Mouse (Mus musculus): ENCODE data around the gene Sntb2. TPM values are rescaled to one million over a fixed set of nuclear protein-coding genes. Genes with fewer than 3 reads are reported as not detected.

Sntb2 gene
- 19.2 and 21.2 TPM in 2 replicates for total RNA-seq (2014; rRNA removed; ENCODE audit: low replicate concordance)
- polyA plus RNA-seq (2015; fragmentation: Nextera tagmentation; extraction: Ambion mirVana) = 8.5 and 9.5 TPM in 2 replicates

GRCm38 (mm10) chr8:106935324-106935869, at the start of gene Sntb2:
Gene Sntb2, plus strand, starts transcription at chr8:106935750.
- no peaks in the 10 kb centered on the region for H3K36me3 ChIP-seq (replicated peaks; ENCODE audit: control insufficient read depth, insufficient read depth, low read length)
- WGBS = 1% methylated on average over 39 of the region's 41 CpGs
- H3K9ac ChIP-seq (replicated peaks; ENCODE audit: low read depth, low read length) = peak within 1 kb of the TSS; percentile 97
- peak within 1 kb of the TSS; percentile 97 for H3K4me2 ChIP-seq (ENCODE audit: low read depth, low read length)
- TF ChIP-seq EP300 (IDR thresholded peaks at IDR 0.05; ENCODE audit: low read depth) (0 out of 2 replicates have a peak, but pooled peaks have one; percentile 25), CTCF (IDR thresholded peaks at IDR 0.05; ENCODE audit: low read depth) (no peak)
- H3K4me1 ChIP-seq (ENCODE audit: control insufficient read depth, insufficient read depth) = peaks cover 26% of the 10 kb centered on the region
- peak within 1 kb of the TSS; percentile 99 for H3K4me3 ChIP-seq (ENCODE audit: low read depth, low read length)
- peak within 1 kb of the TSS; percentile 94 for H3K27ac ChIP-seq (ENCODE audit: low read depth)
- DNase-seq (ENCODE audit: low spot score) (peak; percentile 92), ATAC-seq (ENCODE audit: insufficient read depth, low read depth) (peak; percentile 87)
- H3K27me3 ChIP-seq (ENCODE audit: control insufficient read depth, insufficient read depth, low read length) = no peaks in the 10 kb centered on the region
- no peaks in the 10 kb centered on the region for H3K9me3 ChIP-seq (replicated peaks; ENCODE audit: control insufficient read depth, low read length)

GRCm38 (mm10) chr8:106887336-106888189, 48.0 kb upstream of the Sntb2 start:
- no peak overlapping the region for H3K4me2 ChIP-seq (ENCODE audit: low read depth, low read length)
- no peak overlapping the region for H3K27ac ChIP-seq (ENCODE audit: low read depth)
- H3K27me3 ChIP-seq (ENCODE audit: control insufficient read depth, insufficient read depth, low read length) = no peaks in the 10 kb centered on the region
- ATAC-seq (ENCODE audit: insufficient read depth, low read depth) = peak; percentile 75
- peaks cover 26% of the 10 kb centered on the region for H3K36me3 ChIP-seq (replicated peaks; ENCODE audit: control insufficient read depth, insufficient read depth, low read length)
- peaks cover 8% of the 10 kb centered on the region; the same call in 1 of the 2 replicates for H3K4me1 ChIP-seq (ENCODE audit: control insufficient read depth, insufficient read depth)
- 43% methylated on average over 5 of the region's 5 CpGs for WGBS
- H3K4me3 ChIP-seq (ENCODE audit: low read depth, low read length) = no peak overlapping the region
- DNase-seq (ENCODE audit: low spot score) = peak; percentile 89
- no peak for TF ChIP-seq EP300 (IDR thresholded peaks at IDR 0.05; ENCODE audit: low read depth)
- peak; percentile 91 for TF ChIP-seq CTCF (IDR thresholded peaks at IDR 0.05; ENCODE audit: low read depth)
- H3K9me3 ChIP-seq (replicated peaks; ENCODE audit: control insufficient read depth, low read length) = no peaks in the 10 kb centered on the region
- H3K9ac ChIP-seq (replicated peaks; ENCODE audit: low read depth, low read length) = no peak overlapping the region

GRCm38 (mm10) chr8:106888803-106889202, 46.7 kb upstream of the Sntb2 start:
- peaks cover 8% of the 10 kb centered on the region; the same call in 1 of the 2 replicates for H3K4me1 ChIP-seq (ENCODE audit: control insufficient read depth, insufficient read depth)
- 34% methylated on average over 3 of the region's 3 CpGs for WGBS
- no peak for ATAC-seq (ENCODE audit: insufficient read depth, low read depth)
- H3K27me3 ChIP-seq (ENCODE audit: control insufficient read depth, insufficient read depth, low read length) = no peaks in the 10 kb centered on the region
- H3K27ac ChIP-seq (ENCODE audit: low read depth) = no peak overlapping the region
- no peak for DNase-seq (ENCODE audit: low spot score)
- TF ChIP-seq EP300 (IDR thresholded peaks at IDR 0.05; ENCODE audit: low read depth) = no peak
- TF ChIP-seq CTCF (IDR thresholded peaks at IDR 0.05; ENCODE audit: low read depth) = no peak
- H3K4me2 ChIP-seq (ENCODE audit: low read depth, low read length) = no peak overlapping the region
- H3K9ac ChIP-seq (replicated peaks; ENCODE audit: low read depth, low read length) = no peak overlapping the region
- no peak overlapping the region for H3K4me3 ChIP-seq (ENCODE audit: low read depth, low read length)
- H3K9me3 ChIP-seq (replicated peaks; ENCODE audit: control insufficient read depth, low read length) = no peaks in the 10 kb centered on the region
- H3K36me3 ChIP-seq (replicated peaks; ENCODE audit: control insufficient read depth, insufficient read depth, low read length) = peaks cover 16% of the 10 kb centered on the region

- peaks cover 13% of the 10 kb centered on the region for H3K4me1 ChIP-seq (ENCODE audit: control insufficient read depth, insufficient read depth)
- WGBS = under 1% methylated on average over 15 of the region's 15 CpGs
Observed at GRCm38 (mm10) chr8:106892210-106892805, 43.2 kb upstream of the Sntb2 start.

GRCm38 (mm10) chr8:106892806-106893451, 42.6 kb upstream of the Sntb2 start:
- ATAC-seq (ENCODE audit: insufficient read depth, low read depth) (peak; percentile 79), DNase-seq (ENCODE audit: low spot score) (peak; percentile 41)
- Histone ChIP-seq H3K27me3 (ENCODE audit: control insufficient read depth, insufficient read depth, low read length) (no peaks in the 10 kb centered on the region), H3K9me3 (replicated peaks; ENCODE audit: control insufficient read depth, low read length) (no peaks in the 10 kb centered on the region), H3K4me1 (ENCODE audit: control insufficient read depth, insufficient read depth) (peaks cover 13% of the 10 kb centered on the region), H3K27ac (ENCODE audit: low read depth) (peak overlapping the region; percentile 96), H3K4me3 (ENCODE audit: low read depth, low read length) (peak overlapping the region; percentile 85), H3K9ac (replicated peaks; ENCODE audit: low read depth, low read length) (peak overlapping the region; percentile 89), H3K4me2 (ENCODE audit: low read depth, low read length) (peak overlapping the region; percentile 74), H3K36me3 (replicated peaks; ENCODE audit: control insufficient read depth, insufficient read depth, low read length) (peaks cover 31% of the 10 kb centered on the region)
- TF ChIP-seq EP300 (IDR thresholded peaks at IDR 0.05; ENCODE audit: low read depth) (no peak), CTCF (IDR thresholded peaks at IDR 0.05; ENCODE audit: low read depth) (no peak)
- under 1% methylated on average over 49 of the region's 57 CpGs for WGBS

More at GRCm38 (mm10) chr8:106892210-106892805, 43.2 kb upstream of the Sntb2 start:
- Histone ChIP-seq H3K9me3 (replicated peaks; ENCODE audit: control insufficient read depth, low read length) (no peaks in the 10 kb centered on the region), H3K36me3 (replicated peaks; ENCODE audit: control insufficient read depth, insufficient read depth, low read length) (peaks cover 24% of the 10 kb centered on the region), H3K4me3 (ENCODE audit: low read depth, low read length) (peak overlapping the region; percentile 85), H3K27ac (ENCODE audit: low read depth) (peak overlapping the region; percentile 96), H3K4me2 (ENCODE audit: low read depth, low read length) (peak overlapping the region; percentile 74), H3K27me3 (ENCODE audit: control insufficient read depth, insufficient read depth, low read length) (no peaks in the 10 kb centered on the region), H3K9ac (replicated peaks; ENCODE audit: low read depth, low read length) (peak overlapping the region; percentile 89)
- no peak for TF ChIP-seq CTCF (IDR thresholded peaks at IDR 0.05; ENCODE audit: low read depth)
- ATAC-seq (ENCODE audit: insufficient read depth, low read depth) = no peak
- DNase-seq (ENCODE audit: low spot score) = peak; percentile 63

Measured in heart, postnatal 0 days (tissue).